Mouse (Mus musculus) monocyte, adult 5-6 weeks (primary cell): ENCODE results near the gene Nav3. TPM values are rescaled to one million over a fixed set of nuclear protein-coding genes. Genes with fewer than 3 reads are reported as not detected.
"Not testable (repeated sequence)": the region's sequence is repeated elsewhere in the genome, so short reads cannot be mapped to it uniquely, and the experiment has no call there.

Experiments used
- ATAC-seq: fragments of 153-309, 156-312 bp; replicated peaks from 2 replicates; pipeline ENCODE4 v1.8.0; 2017; ENCODE audit warnings: mild to moderate bottlenecking; ENCODE audit not compliant: low TSS enrichment, insufficient number of reproducible peaks, severe bottlenecking, poor library complexity, low FRiP score
- total RNA-seq: library from RNA; stranded (forward); fragments of 200-1000, 200-491, 200-594 nt; gene quantifications from 3 replicates; pipeline ENCODE4 v1.2.3, GENCODE M21; 2017

The Nav3 gene
- total RNA-seq, 1 experiment from 2014 or later, result not detected

- ATAC-seq, result no peak
Measured at GRCm38 (mm10) chr10:110117341-110117740, 338.7 kb downstream of the Nav3 start.

GRCm38 (mm10) chr10:110112669-110113458 lies 343.1 kb downstream of the Nav3 start:
- ATAC-seq, result no peak

GRCm38 (mm10) chr10:110103255-110103654 lies 352.7 kb downstream of the Nav3 start:
- ATAC-seq, result no peak

GRCm38 (mm10) chr10:110102231-110102630 lies 353.8 kb downstream of the Nav3 start:
- no peak for ATAC-seq

- no peak for ATAC-seq
Measured at GRCm38 (mm10) chr10:110094433-110094832, 361.6 kb downstream of the Nav3 start.

GRCm38 (mm10) chr10:110088444-110089061 lies 367.5 kb downstream of the Nav3 start:
- no peak for ATAC-seq

- no peak for ATAC-seq
Measured at GRCm38 (mm10) chr10:110085903-110086302, 370.1 kb downstream of the Nav3 start.

GRCm38 (mm10) chr10:110085156-110085555 lies 370.8 kb downstream of the Nav3 start:
- ATAC-seq, result no peak

GRCm38 (mm10) chr10:110076575-110076974 lies 379.4 kb downstream of the Nav3 start:
- no peak for ATAC-seq

- ATAC-seq, result no peak
Measured at GRCm38 (mm10) chr10:110072355-110072754, 383.6 kb downstream of the Nav3 start.

GRCm38 (mm10) chr10:110061166-110061565 lies 394.8 kb downstream of the Nav3 start:
- no peak for ATAC-seq

- ATAC-seq, result no peak
Measured at GRCm38 (mm10) chr10:110037547-110037946, 418.5 kb downstream of the Nav3 start.

- ATAC-seq, result no peak
Measured at GRCm38 (mm10) chr10:110034582-110035099, 421.4 kb downstream of the Nav3 start.

- ATAC-seq, result not testable (repeated sequence)
Measured at GRCm38 (mm10) chr10:110024897-110025296, 431.1 kb downstream of the Nav3 start.

- ATAC-seq, result no peak
Measured at GRCm38 (mm10) chr10:110022100-110022499, 433.9 kb downstream of the Nav3 start.

- no peak for ATAC-seq
Measured at GRCm38 (mm10) chr10:110019266-110019866, 436.6 kb downstream of the Nav3 start.

GRCm38 (mm10) chr10:110001328-110001727 lies 454.7 kb downstream of the Nav3 start:
- ATAC-seq, result not testable (repeated sequence)

GRCm38 (mm10) chr10:110000755-110001247 lies 455.2 kb downstream of the Nav3 start:
- ATAC-seq, result no peak

- no peak for ATAC-seq
Measured at GRCm38 (mm10) chr10:109999904-110000303, 456.1 kb downstream of the Nav3 start.
